Mouse (Mus musculus) liver, embryonic 11.5 days (tissue): ENCODE results near the gene Traf6. TPM values are rescaled to one million over a fixed set of nuclear protein-coding genes. Genes with fewer than 3 reads are reported as not detected.

Experiments
- polyA plus RNA-seq: library from polyadenylated mRNA; unstranded; fragments of >200 nt; fragmentation: Nextera tagmentation; extraction: Ambion mirVana; gene quantifications from 2 replicates; pipeline ENCODE4 v1.2.1, GENCODE M21; 2014

Gene Traf6
- polyA plus RNA-seq, 1 experiment from 2014 or later = 12.1 TPM

Other genes with a start within 250 kb of the Traf6 start
- 0.10 and 0.17 TPM in 2 replicates for gene Rag2, start 53.7 kb upstream of the Traf6 start, polyA plus RNA-seq
- 0.09 and 0.12 TPM in 2 replicates for gene Rag1, start 28.9 kb upstream of the Traf6 start, polyA plus RNA-seq
- 33.1 and 38.1 TPM in 2 replicates for gene B230118H07Rik, start 28.9 kb upstream of the Traf6 start, polyA plus RNA-seq
- 8.5 and 8.9 TPM in 2 replicates for gene Prr5l, start 204.6 kb downstream of the Traf6 start, polyA plus RNA-seq
- 46.1 and 47.6 TPM in 2 replicates for gene Commd9, start 207.8 kb downstream of the Traf6 start, polyA plus RNA-seq